Mouse (Mus musculus): ENCODE measurements at regions not wholly inside any gene's neighbourhood (a gene's known extent, or its start where the extent isn't known, plus 50 kb on each side); places are given as distances from the start of the nearest gene placed in this dataset.

DNA sequence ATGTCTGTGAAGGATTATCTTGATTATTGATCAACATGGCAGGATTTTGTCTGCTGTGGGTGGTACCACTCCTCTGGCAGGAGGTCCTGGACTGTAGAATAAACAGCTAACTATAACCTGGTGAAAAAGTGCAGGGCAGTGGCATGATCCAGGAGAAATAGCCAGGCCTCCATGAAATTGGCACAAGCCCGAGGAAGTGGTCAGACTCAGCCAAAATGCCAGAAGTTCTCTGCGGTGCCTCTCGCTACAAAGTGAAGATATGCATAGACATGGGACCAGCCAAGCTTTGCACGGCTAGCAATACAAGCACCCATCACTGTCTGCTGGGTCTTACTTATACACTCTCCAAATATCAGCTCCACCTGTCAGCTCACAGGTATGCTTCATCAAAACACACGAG lies 167.6 kb upstream of the 9630041A04Rik start:
- TF ChIP-seq EP300 (optimal IDR thresholded peaks at IDR 0.05) (no peak), CTCF (IDR thresholded peaks at IDR 0.05; ENCODE audit: low read depth) (no peak)
